Mouse (Mus musculus): Measurements from ENCODE around the gene Wdfy3.
"Not testable (repeated sequence)": the region's sequence is repeated elsewhere in the genome, so short reads cannot be mapped to it uniquely, and the experiment has no call there.

Gene Wdfy3

DNA sequence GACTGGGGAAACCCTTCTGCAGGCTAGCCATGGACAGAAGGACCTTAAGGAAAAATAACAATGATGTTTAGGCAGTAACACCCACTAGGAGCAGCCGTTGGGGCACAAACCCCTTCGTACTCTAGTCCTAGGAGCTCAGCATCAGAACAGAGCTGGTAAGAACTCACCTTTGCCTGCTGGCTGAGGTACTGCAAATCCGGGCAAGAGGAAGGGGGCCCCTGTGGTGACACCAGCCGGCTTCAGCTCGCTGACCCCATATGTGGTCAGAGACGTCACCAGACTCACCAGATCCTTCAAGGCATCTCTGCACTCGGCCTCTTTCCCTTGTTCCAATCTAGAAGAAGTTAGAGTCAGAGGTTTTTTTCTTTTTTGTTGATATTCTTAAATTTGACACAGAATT is 121.1 kb downstream of the Wdfy3 start:
- DNase-seq (ENCODE audit: low read depth, low spot score) = no peak

- no peak for DNase-seq (ENCODE audit: low read depth, low spot score)
Observed at GRCm38 (mm10) chr5:101945731-101946130, 124.0 kb downstream of the Wdfy3 start.

- DNase-seq (ENCODE audit: low read depth, low spot score) = no peak
Observed at GRCm38 (mm10) chr5:101937909-101938596, 131.7 kb downstream of the Wdfy3 start.

DNA sequence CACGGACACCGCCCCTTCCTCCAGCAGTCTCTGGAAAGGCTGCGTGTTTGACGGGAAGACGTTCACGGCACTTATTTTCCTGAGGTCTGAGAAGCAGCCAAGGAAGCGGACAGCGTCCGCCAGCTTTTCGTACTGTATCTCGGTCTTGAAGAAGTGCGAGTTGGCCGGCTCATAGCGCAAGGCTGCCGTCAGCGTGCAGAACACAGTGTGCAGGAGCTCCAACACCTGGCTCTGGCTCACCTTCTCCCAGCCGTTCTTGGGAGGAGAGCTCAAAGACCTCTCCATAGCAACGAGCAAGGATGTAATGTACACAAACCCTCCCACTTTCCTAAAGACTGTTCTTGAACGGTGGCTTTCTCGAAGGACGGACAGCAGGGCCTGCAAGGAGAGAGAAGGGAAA is 132.4 kb downstream of the Wdfy3 start:
- DNase-seq (ENCODE audit: low read depth, low spot score) = no peak

DNA sequence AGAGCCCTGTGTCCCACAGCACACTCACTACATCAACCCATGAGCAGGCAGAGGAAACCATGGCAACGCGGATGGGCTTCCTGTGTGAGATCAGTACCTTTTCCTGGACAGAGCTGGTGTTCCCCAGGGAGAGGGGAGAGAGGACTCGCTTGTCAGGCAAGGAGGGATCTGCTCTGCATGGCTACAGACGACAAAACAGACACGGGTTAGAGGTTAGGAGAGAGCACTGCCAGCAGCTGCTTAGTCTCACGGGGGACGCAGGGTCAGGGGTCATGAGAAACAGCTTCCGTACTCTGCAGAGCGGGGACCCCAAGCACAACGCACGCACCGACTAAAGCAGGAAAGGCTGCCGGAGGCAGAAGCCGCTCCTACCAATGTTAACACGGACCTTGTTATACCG is 133.8 kb downstream of the Wdfy3 start:
- no peak for DNase-seq (ENCODE audit: low read depth, low spot score)

DNA sequence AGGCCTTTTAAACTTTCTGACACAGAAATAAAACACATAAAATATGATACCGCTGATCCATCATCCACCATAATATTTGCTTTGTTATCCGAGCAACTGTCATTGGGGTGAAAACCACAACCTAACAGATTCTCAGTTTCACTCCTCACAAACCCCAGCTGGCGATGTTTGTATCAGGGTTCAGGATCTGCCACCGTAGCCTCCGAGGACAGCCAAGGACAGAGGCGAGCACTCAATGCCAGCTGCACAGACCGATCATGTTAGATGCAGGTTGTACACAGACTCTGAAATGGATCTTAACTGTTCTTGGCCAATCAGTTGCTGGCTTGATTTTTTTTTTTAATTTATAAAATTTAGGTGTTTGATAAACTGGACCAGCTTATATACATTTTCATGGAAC is 135.1 kb downstream of the Wdfy3 start:
- no peak for DNase-seq (ENCODE audit: low read depth, low spot score)

DNA sequence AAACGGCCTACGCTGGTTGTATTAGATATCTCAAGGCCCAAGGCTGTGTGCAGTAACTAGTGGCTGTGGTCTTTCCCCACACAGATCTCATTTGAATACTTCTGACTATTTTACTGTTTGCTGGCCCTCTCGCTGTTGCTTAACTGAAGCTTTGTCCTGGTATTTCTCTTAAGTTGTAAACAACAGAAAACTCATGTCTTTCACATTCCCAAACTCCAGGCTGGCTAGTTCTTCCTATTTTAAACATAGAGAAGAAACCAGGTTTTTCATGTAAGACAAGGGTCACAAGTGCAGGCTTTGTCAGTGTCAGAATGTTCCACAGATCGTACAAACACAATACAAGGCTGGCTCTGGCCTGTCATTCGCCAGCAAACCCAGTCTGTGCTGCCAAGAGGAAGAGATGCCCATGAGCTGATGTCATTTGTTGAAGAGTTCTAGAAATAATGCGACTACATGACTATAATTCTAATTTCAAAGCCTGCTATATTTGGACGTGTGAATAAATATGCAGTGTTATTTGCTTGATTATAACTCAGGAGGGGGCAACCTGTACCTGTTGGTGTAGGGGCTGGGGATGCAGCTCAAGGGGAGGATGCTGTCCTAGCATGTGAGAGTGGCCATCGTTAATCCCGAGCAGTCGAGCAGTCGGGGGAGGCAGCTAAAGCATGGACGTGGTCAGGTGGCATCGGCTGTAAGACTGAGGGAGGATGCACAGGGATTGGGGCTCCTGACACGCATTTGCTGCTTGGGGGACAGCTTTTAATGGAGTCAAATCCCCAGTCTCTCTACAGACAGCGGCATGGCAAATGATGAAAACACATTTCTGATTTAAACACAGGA is 136.5 kb downstream of the Wdfy3 start:
- no peak for DNase-seq (ENCODE audit: low read depth, low spot score)

GRCm38 (mm10) chr5:101931997-101932396 is 137.7 kb downstream of the Wdfy3 start:
- no peak for DNase-seq (ENCODE audit: low read depth, low spot score)

- no peak for DNase-seq (ENCODE audit: low read depth, low spot score)
Observed at GRCm38 (mm10) chr5:101926311-101926710, 143.4 kb downstream of the Wdfy3 start.

DNA sequence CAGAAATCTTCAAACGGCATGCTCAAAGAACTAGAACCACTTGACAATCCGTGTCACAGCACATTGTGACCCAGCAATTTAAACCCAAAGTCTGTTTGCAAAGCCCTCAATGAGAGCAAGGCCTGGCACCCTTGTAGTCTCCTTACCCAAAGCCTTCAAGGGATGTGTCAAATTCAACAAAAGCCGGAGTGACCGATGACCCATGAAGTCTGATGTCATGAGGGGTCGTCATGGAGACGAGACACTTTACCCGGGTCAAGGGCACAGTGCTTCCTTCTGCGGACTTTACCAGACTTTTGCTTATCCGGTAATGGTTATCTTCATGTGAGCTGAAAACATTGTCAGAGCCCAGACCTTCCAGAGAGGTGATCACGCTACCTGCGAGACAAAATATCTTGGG is 146.0 kb downstream of the Wdfy3 start:
- no peak for DNase-seq (ENCODE audit: low read depth, low spot score)

GRCm38 (mm10) chr5:101919559-101919958 is 150.2 kb downstream of the Wdfy3 start:
- no peak for DNase-seq (ENCODE audit: low read depth, low spot score)

DNA sequence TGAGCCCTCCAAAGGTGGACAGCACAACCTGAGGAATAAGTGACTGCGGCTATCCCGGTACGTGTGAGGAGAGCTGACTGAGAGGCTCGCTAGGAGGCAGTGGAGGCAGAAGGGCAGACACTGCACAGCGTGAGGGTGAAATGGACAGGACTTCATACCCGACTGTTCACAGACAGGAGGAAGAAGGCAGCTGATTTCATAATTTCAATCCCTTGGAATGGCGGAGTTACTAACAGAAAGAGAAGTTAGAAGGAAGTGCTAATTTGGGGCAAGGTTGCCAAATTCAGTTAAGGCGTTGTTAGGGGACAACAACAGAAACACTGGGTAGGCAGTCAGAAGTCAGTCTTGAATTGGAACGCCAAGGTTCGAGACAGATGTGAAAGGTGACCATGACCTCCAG is 160.3 kb downstream of the Wdfy3 start:
- no peak for DNase-seq (ENCODE audit: low read depth, low spot score)

DNA sequence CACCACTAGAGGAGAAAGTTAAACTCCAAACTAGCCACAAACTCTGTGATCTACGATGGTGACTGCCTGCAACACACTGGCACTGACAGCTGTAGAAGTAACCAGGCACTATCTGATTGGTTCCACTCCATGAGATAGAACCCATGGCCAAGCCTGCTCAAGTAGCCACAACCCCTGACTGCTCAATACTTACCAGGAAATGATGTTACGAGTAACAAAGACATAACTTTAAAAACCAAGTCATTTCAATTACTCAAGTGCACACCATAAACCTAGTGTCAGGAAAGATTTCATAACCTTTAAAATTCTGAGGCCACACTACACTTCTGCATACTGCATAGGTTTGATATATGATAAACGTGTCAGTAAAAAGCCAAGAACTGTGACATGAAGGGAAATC is 164.1 kb downstream of the Wdfy3 start:
- no peak for DNase-seq (ENCODE audit: low read depth, low spot score)

DNA sequence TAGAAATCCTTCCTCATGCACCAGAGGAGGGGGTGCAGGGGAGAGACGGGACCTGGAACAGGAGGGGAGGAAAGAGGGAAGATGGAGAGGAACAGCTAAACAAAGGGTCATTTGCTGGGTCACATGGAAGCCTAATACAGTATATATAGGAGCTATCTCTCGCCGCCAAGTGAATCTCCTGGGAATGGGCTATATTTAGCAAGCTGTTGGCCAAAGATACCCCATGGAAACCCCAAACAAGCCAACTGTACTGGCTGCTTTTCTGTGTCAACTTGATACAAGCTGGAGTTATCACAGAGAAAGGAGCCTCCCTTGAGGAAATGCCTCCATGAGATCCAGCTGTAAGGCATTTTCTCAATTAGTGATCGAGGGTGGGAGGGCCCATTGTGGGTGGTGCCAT is 164.9 kb downstream of the Wdfy3 start:
- not testable (repeated sequence) for DNase-seq (ENCODE audit: low read depth, low spot score)

- DNase-seq (ENCODE audit: low read depth, low spot score) = no peak
Observed at GRCm38 (mm10) chr5:101902686-101903085, 167.0 kb downstream of the Wdfy3 start.

DNA sequence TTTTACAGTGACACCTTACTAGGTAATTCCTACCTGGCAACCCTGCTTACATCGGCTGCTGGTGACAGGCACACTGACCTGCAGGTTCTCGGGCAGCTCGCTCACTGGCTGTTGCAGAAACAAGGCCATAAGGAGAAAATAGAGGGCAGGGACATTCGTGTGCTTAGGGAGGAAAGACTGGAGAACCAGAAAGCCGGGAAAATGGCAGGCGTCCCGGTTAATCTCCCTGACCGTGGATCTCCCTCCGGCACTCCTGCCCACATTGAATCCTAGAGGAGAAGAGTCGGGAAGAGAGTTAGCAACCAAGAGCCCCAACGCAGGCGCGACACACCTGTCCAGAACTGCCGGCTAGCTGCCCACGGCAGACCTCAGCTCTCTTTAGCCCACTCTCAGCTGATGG is 169.7 kb downstream of the Wdfy3 start:
- DNase-seq (ENCODE audit: low read depth, low spot score) = no peak

DNA sequence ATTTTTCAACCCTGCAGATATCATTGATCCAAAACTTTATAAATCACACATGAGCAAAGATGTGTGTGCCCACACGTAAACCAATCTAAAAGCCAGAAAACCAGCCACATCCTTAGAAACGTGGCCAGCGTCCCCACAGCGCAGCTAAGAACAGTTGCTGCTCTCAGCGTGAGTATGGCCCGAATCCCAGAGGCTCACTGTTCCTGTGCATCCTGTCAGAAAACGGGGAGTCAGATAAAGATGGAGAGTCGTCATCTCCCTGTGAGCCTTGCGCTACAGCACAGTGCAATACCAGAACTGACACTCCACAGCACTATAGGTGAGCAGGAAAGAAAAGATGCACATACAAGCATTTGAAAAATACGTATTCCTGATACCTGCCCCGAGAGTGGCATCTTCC is 172.9 kb downstream of the Wdfy3 start:
- no peak for DNase-seq (ENCODE audit: low read depth, low spot score)

GRCm38 (mm10) chr5:101895717-101896645 is 173.7 kb downstream of the Wdfy3 start:
- DNase-seq (ENCODE audit: low read depth, low spot score) = no peak

DNA sequence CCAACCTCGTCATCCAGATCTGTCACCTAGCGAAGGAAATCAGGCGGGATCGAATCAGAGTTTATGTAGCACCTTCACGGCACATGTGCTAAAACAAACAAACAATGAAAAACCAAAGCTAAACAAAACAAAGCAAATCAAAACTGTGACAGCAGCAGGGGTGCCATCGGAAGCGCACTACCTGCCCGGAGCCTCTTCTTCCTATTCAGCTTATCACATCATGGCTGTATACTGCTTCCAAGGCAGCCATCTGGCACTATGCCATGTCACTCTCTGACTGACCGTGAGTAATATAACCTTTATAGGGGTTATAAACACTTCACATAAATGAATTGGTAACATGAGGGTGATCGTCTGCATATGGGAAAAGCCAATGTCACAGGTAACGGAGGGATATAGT is 174.6 kb downstream of the Wdfy3 start:
- no peak for DNase-seq (ENCODE audit: low read depth, low spot score)

- no peak for DNase-seq (ENCODE audit: low read depth, low spot score)
Observed at GRCm38 (mm10) chr5:101893820-101894515, 175.8 kb downstream of the Wdfy3 start.

GRCm38 (mm10) chr5:101891694-101892416 is 177.9 kb downstream of the Wdfy3 start:
- DNase-seq (ENCODE audit: low read depth, low spot score) = no peak

Data from WW6 (cell line).